Mouse (Mus musculus) CH12F3 (cell line): Measurements from ENCODE around the gene 4931414P19Rik.

ENCODE experiments used
- in situ Hi-C: fragments of 300-500 bp; cut with MboI; formaldehyde crosslinking; loops from 2 replicates; pipeline ENCODE4 v1.14.3; 2020; ENCODE audit warnings: low sequenced_read_pairs

Gene 4931414P19Rik

GRCm38 (mm10) chr14:54605752-54606321, at the start of gene 4931414P19Rik:
Gene 4931414P19Rik (minus strand): TSS chr14:54605993.
- in situ Hi-C loops, result no loop called here

- in situ Hi-C loops, result no loop called here
These were observed 47.7 kb upstream of the 4931414P19Rik start for GRCm38 (mm10) chr14:54653496-54653895.

- in situ Hi-C loops, result no loop called here
These were observed 47.0 kb upstream of the 4931414P19Rik start for GRCm38 (mm10) chr14:54652787-54653186.

GRCm38 (mm10) chr14:54651556-54651955, 45.8 kb upstream of the 4931414P19Rik start:
- in situ Hi-C loops, result no loop called here

GRCm38 (mm10) chr14:54650621-54651454, 45.0 kb upstream of the 4931414P19Rik start:
- in situ Hi-C loops, result no loop called here

- in situ Hi-C loops, result loop anchor here (25.0 kb wide), 2 partner anchors 411 to 586 kb away; no protein-coding TSS in a partner anchor
These were observed 42.1 kb upstream of the 4931414P19Rik start for GRCm38 (mm10) chr14:54647900-54648299.

- in situ Hi-C loops, result loop anchor here (25.0 kb wide), 2 partner anchors 410 to 585 kb away; no protein-coding TSS in a partner anchor
These were observed 41.3 kb upstream of the 4931414P19Rik start for GRCm38 (mm10) chr14:54646898-54647636.

- in situ Hi-C loops, result loop anchor here (25.0 kb wide), 2 partner anchors 409 to 584 kb away; no protein-coding TSS in a partner anchor
These were observed 40.7 kb upstream of the 4931414P19Rik start for GRCm38 (mm10) chr14:54646455-54646854.

- in situ Hi-C loops, result loop anchor here (5.0 to 25.0 kb wide), 3 partner anchors 77 to 582 kb away; no protein-coding TSS in a partner anchor
These were observed 38.5 kb upstream of the 4931414P19Rik start for GRCm38 (mm10) chr14:54644294-54644693.

GRCm38 (mm10) chr14:54643011-54643410, 37.2 kb upstream of the 4931414P19Rik start:
- in situ Hi-C loops, result loop anchor here (5.0 to 25.0 kb wide), 3 partner anchors 76 to 581 kb away; no protein-coding TSS in a partner anchor

- in situ Hi-C loops, result loop anchor here (5.0 to 25.0 kb wide), 3 partner anchors 75 to 580 kb away; no protein-coding TSS in a partner anchor
These were observed 36.6 kb upstream of the 4931414P19Rik start for GRCm38 (mm10) chr14:54642224-54642944.

GRCm38 (mm10) chr14:54641305-54641969, 35.6 kb upstream of the 4931414P19Rik start, which contains the start of gene Cdh24:
Gene Cdh24 (minus strand): TSS chr14:54641364.
- in situ Hi-C loops, result loop anchor here (5.0 to 25.0 kb wide), 3 partner anchors 74 to 579 kb away; no protein-coding TSS in a partner anchor

GRCm38 (mm10) chr14:54640946-54641304, 35.1 kb upstream of the 4931414P19Rik start, which contains the start of gene Gm17606:
Gene Gm17606 (plus strand): TSS chr14:54640952.
- in situ Hi-C loops, result loop anchor here (5.0 to 25.0 kb wide), 3 partner anchors 74 to 579 kb away; no protein-coding TSS in a partner anchor

GRCm38 (mm10) chr14:54640121-54640520, 34.3 kb upstream of the 4931414P19Rik start:
- in situ Hi-C loops, result loop anchor here (5.0 to 25.0 kb wide), 3 partner anchors 73 to 578 kb away; no protein-coding TSS in a partner anchor

GRCm38 (mm10) chr14:54638210-54638609, 32.4 kb upstream of the 4931414P19Rik start:
- in situ Hi-C loops, result loop anchor here (25.0 kb wide), 2 partner anchors 401 to 576 kb away; no protein-coding TSS in a partner anchor

GRCm38 (mm10) chr14:54636954-54637353, 31.2 kb upstream of the 4931414P19Rik start:
- in situ Hi-C loops, result loop anchor here (25.0 kb wide), 2 partner anchors 400 to 575 kb away; no protein-coding TSS in a partner anchor

- in situ Hi-C loops, result loop anchor here (25.0 kb wide), 2 partner anchors 397 to 572 kb away; no protein-coding TSS in a partner anchor
These were observed 28.4 kb upstream of the 4931414P19Rik start for GRCm38 (mm10) chr14:54634182-54634581.

- in situ Hi-C loops, result loop anchor here (25.0 kb wide), 2 partner anchors 395 to 570 kb away; no protein-coding TSS in a partner anchor
These were observed 26.5 kb upstream of the 4931414P19Rik start for GRCm38 (mm10) chr14:54632252-54632651.

GRCm38 (mm10) chr14:54631240-54631599, 25.4 kb upstream of the 4931414P19Rik start:
- in situ Hi-C loops, result loop anchor here (25.0 kb wide), 2 partner anchors 394 to 569 kb away; no protein-coding TSS in a partner anchor
